Mouse (Mus musculus) MEL (cell line): ENCODE data around the gene Ptrh2. TPM values are rescaled to one million over a fixed set of nuclear protein-coding genes. Genes with fewer than 3 reads are reported as not detected.
A peak's percentile ranks its signal among the peaks of the same experiment; 100 is the strongest.

ENCODE experiments used
- DNase-seq: peaks from one replicate; pipeline ENCODE4 v3.0.0; 2011; ENCODE audit warnings: low read depth, low spot score
- H3K27ac ChIP-seq: 2 replicates; pipeline ENCODE4 v1.5.1; 2012; ENCODE audit warnings: low read depth, mild to moderate bottlenecking, control low read depth, low read length, moderate library complexity; ENCODE audit not compliant: control insufficient read depth
- H3K27me3 ChIP-seq, 2 experiments: fragments of 150-350 bp in 1 of 2; sonication (generic) in 1 of 2; 2 replicates each; pipeline ENCODE4 v1.6.1; 2012; ENCODE audit warnings: low read length in 2 of 2, mild to moderate bottlenecking in 2 of 2, improper control_type of control experiment in 1 of 2, moderate library complexity in 1 of 2; ENCODE audit not compliant: insufficient read depth in 2 of 2, control insufficient read depth in 1 of 2
- H3K36me3 ChIP-seq, 2 experiments: 2 replicates each; pipeline ENCODE4 v1.6.1; 2012 to 2014; ENCODE audit warnings: low read length in 2 of 2, improper control_type of control experiment in 1 of 2, inconsistent platforms in 1 of 2, mild to moderate bottlenecking in 1 of 2; ENCODE audit not compliant: insufficient read depth in 2 of 2, control insufficient read depth in 1 of 2
- H3K4me1 ChIP-seq, 2 experiments: fragments of 150-350 bp in 1 of 2; sonication (generic) in 1 of 2; 2 replicates each; pipeline ENCODE4 v1.6.1; 2012; ENCODE audit warnings: low read length in 2 of 2, improper control_type of control experiment in 1 of 2, mild to moderate bottlenecking in 1 of 2; ENCODE audit not compliant: insufficient read depth in 2 of 2, control insufficient read depth in 1 of 2
- H3K4me3 ChIP-seq, 2 experiments: fragments of 150-350 bp in 1 of 2; sonication (generic) in 1 of 2; 2 replicates each; pipeline ENCODE4 v1.5.1; 2012; ENCODE audit warnings: low read depth in 2 of 2, low read length in 2 of 2, mild to moderate bottlenecking in 2 of 2, moderate library complexity in 2 of 2, control low read depth in 1 of 2, improper control_type of control experiment in 1 of 2; ENCODE audit not compliant: control insufficient read depth in 1 of 2, insufficient read depth in 1 of 2
- H3K79me2 ChIP-seq: 2 replicates; pipeline ENCODE4 v1.6.1; 2012; ENCODE audit warnings: mild to moderate bottlenecking, low read length, moderate library complexity; ENCODE audit not compliant: control insufficient read depth, poor library complexity, insufficient read depth
- H3K9ac ChIP-seq: 2 replicates; pipeline ENCODE4 v1.6.1; 2012; ENCODE audit warnings: low read depth, mild to moderate bottlenecking, control low read depth, low read length, moderate library complexity; ENCODE audit not compliant: control insufficient read depth, poor library complexity, severe bottlenecking
- H3K9me3 ChIP-seq: fragments of 150-350 bp; sonication (generic); replicated peaks from 2 replicates; pipeline ENCODE4 v1.6.1; 2012; ENCODE audit warnings: mild to moderate bottlenecking, low read length, improper control_type of control experiment, moderate library complexity; ENCODE audit not compliant: insufficient read depth
- BHLHE40 ChIP-seq: IDR thresholded peaks from 2 replicates; pipeline ENCODE4 v1.6.1; 2012; ENCODE audit warnings: low read depth, mild to moderate bottlenecking, inconsistent platforms, low read length, improper control_type of control experiment, borderline replicate concordance
- CHD1 ChIP-seq: IDR thresholded peaks from 2 replicates; pipeline ENCODE4 v1.6.1; 2012; ENCODE audit warnings: low read depth, mild to moderate bottlenecking, inconsistent platforms, low read length, improper control_type of control experiment
- CHD2 ChIP-seq: IDR thresholded peaks from 2 replicates; pipeline ENCODE4 v1.6.1; 2011; ENCODE audit warnings: low read length, improper control_type of control experiment
- CTCF ChIP-seq, 3 experiments: IDR thresholded peaks in 2 of 3; conservative IDR thresholded peaks in 1 of 3; 2 replicates each; pipeline ENCODE4 v1.5.1; 2011 to 2012; ENCODE audit warnings: low read length in 3 of 3, low read depth in 2 of 3, mild to moderate bottlenecking in 2 of 3, improper control_type of control experiment in 1 of 3, inconsistent platforms in 1 of 3, mixed read lengths in 1 of 3, moderate library complexity in 1 of 3; ENCODE audit not compliant: control insufficient read depth in 1 of 3, insufficient read depth in 1 of 3, poor library complexity in 1 of 3, severe bottlenecking in 1 of 3
- E2F4 ChIP-seq: IDR thresholded peaks from 2 replicates; pipeline ENCODE4 v1.6.1; 2011; ENCODE audit warnings: low read depth, low read length, improper control_type of control experiment, borderline replicate concordance
- EP300 ChIP-seq, 2 experiments: IDR thresholded peaks; 2 replicates each; pipeline ENCODE4 v1.6.1; 2011; ENCODE audit warnings: improper control_type of control experiment in 2 of 2, low read length in 2 of 2, low read depth in 1 of 2, mild to moderate bottlenecking in 1 of 2
- ETS1 ChIP-seq: IDR thresholded peaks from 2 replicates; pipeline ENCODE4 v1.6.1; 2012; ENCODE audit warnings: low read depth, mild to moderate bottlenecking, inconsistent platforms, low read length, improper control_type of control experiment, moderate library complexity
- GATA1 ChIP-seq: IDR thresholded peaks from 2 replicates; pipeline ENCODE4 v1.6.1; 2011; ENCODE audit warnings: low read depth, low read length, improper control_type of control experiment
- HCFC1 ChIP-seq: IDR thresholded peaks from 2 replicates; pipeline ENCODE4 v1.6.1; 2012; ENCODE audit warnings: low read depth, mild to moderate bottlenecking, inconsistent platforms, low read length, improper control_type of control experiment, moderate library complexity
- JUND ChIP-seq: IDR thresholded peaks from 2 replicates; pipeline ENCODE4 v1.6.1; 2011; ENCODE audit warnings: low read depth, mild to moderate bottlenecking, improper control_type of control experiment, low read length
- MAFK ChIP-seq: IDR thresholded peaks from 2 replicates; pipeline ENCODE4 v1.6.1; 2011; ENCODE audit warnings: low read depth, mild to moderate bottlenecking, low read length, improper control_type of control experiment, borderline replicate concordance
- MAX ChIP-seq: IDR thresholded peaks from 2 replicates; pipeline ENCODE4 v1.6.1; 2011; ENCODE audit warnings: low read length, improper control_type of control experiment
- MAZ ChIP-seq: IDR thresholded peaks from 2 replicates; pipeline ENCODE4 v1.6.1; 2012; ENCODE audit warnings: low read depth, mild to moderate bottlenecking, inconsistent platforms, low read length, improper control_type of control experiment
- MXI1 ChIP-seq: IDR thresholded peaks from 2 replicates; pipeline ENCODE4 v1.6.1; 2011; ENCODE audit warnings: mild to moderate bottlenecking, low read depth, low read length, improper control_type of control experiment
- MYC ChIP-seq: IDR thresholded peaks from 2 replicates; pipeline ENCODE4 v1.6.1; 2011; ENCODE audit warnings: low read depth, mild to moderate bottlenecking, low read length, improper control_type of control experiment, moderate library complexity
- NELFE ChIP-seq: IDR thresholded peaks from 2 replicates; pipeline ENCODE4 v1.6.1; 2011; ENCODE audit warnings: low read depth, low read length, improper control_type of control experiment
- NRF1 ChIP-seq: IDR thresholded peaks from 2 replicates; pipeline ENCODE4 v1.6.1; 2014; ENCODE audit warnings: low read depth, mild to moderate bottlenecking, inconsistent platforms, low read length, improper control_type of control experiment, moderate library complexity; ENCODE audit not compliant: poor library complexity, insufficient read depth, severe bottlenecking
- POLR2A ChIP-seq, 2 experiments: IDR thresholded peaks; 2 replicates each; pipeline ENCODE4 v1.6.1; 2011 to 2012; ENCODE audit warnings: low read length in 2 of 2, mild to moderate bottlenecking in 2 of 2, control low read depth in 1 of 2, improper control_type of control experiment in 1 of 2, low read depth in 1 of 2, moderate library complexity in 1 of 2; ENCODE audit not compliant: control insufficient read depth in 1 of 2, insufficient read depth in 1 of 2, poor library complexity in 1 of 2
- POLR2AphosphoS5 ChIP-seq: IDR thresholded peaks from 2 replicates; pipeline ENCODE4 v1.6.1; 2012; ENCODE audit warnings: low read depth, borderline replicate concordance, mild to moderate bottlenecking, inconsistent platforms, low read length, moderate library complexity, mixed read lengths
- RAD21 ChIP-seq: IDR thresholded peaks from 2 replicates; pipeline ENCODE4 v1.6.1; 2011; ENCODE audit warnings: mild to moderate bottlenecking, low read depth, low read length, improper control_type of control experiment
- SIN3A ChIP-seq: IDR thresholded peaks from 2 replicates; pipeline ENCODE4 v1.6.1; 2012; ENCODE audit warnings: low read length, improper control_type of control experiment, inconsistent platforms
- SMC3 ChIP-seq: IDR thresholded peaks from 2 replicates; pipeline ENCODE4 v1.6.1; 2011; ENCODE audit warnings: low read depth, low read length, improper control_type of control experiment
- TBP ChIP-seq: IDR thresholded peaks from 2 replicates; pipeline ENCODE4 v1.8.0; 2011; ENCODE audit warnings: low read depth, low read length, improper control_type of control experiment
- USF1 ChIP-seq: IDR thresholded peaks from 2 replicates; pipeline ENCODE4 v1.6.1; 2014; ENCODE audit warnings: low read depth, mild to moderate bottlenecking, inconsistent platforms, low read length, improper control_type of control experiment, moderate library complexity
- USF2 ChIP-seq, 2 experiments: IDR thresholded peaks; 2 replicates each; pipeline ENCODE4 v1.6.1; 2011 to 2012; ENCODE audit warnings: improper control_type of control experiment in 2 of 2, low read length in 2 of 2, borderline replicate concordance in 1 of 2, inconsistent platforms in 1 of 2, low read depth in 1 of 2, mild to moderate bottlenecking in 1 of 2; ENCODE audit not compliant: insufficient read depth in 1 of 2
- ZKSCAN1 ChIP-seq: IDR thresholded peaks from 2 replicates; pipeline ENCODE4 v1.6.1; 2012; ENCODE audit warnings: low read depth, mild to moderate bottlenecking, inconsistent platforms, low read length, improper control_type of control experiment, moderate library complexity
- ZMIZ1 ChIP-seq: IDR thresholded peaks from 2 replicates; pipeline ENCODE4 v1.6.1; 2012; ENCODE audit warnings: low read depth, mild to moderate bottlenecking, inconsistent platforms, low read length, improper control_type of control experiment, moderate library complexity
- ZNF384 ChIP-seq: IDR thresholded peaks from 2 replicates; pipeline ENCODE4 v1.6.1; 2012; ENCODE audit warnings: low read depth, mild to moderate bottlenecking, inconsistent platforms, low read length, improper control_type of control experiment
- polyA plus RNA-seq, 2 experiments: library from polyadenylated mRNA; stranded (reverse) in 1 of 2; unstranded in 1 of 2; fragments of >175 nt in 1 of 2; fragments of >200 nt in 1 of 2; gene quantifications; 2 replicates each; pipeline versions ENCODE4 v1.2.1 to v1.2.4; 2012; ENCODE audit warnings: low replicate concordance in 2 of 2, low read depth in 1 of 2; ENCODE audit not compliant: insufficient read length in 2 of 2, insufficient read depth in 1 of 2, missing spikeins in 1 of 2
- total RNA-seq: library from RNA; depleted of rRNA; stranded (reverse); fragments of 300-350 nt; gene quantifications from 2 replicates; pipeline ENCODE4 v1.2.3, GENCODE M21; 2012

Ptrh2 gene
- total and polyA plus RNA-seq, 3 experiments: 30.0 to 40.3 TPM; not detected in 1

DNA sequence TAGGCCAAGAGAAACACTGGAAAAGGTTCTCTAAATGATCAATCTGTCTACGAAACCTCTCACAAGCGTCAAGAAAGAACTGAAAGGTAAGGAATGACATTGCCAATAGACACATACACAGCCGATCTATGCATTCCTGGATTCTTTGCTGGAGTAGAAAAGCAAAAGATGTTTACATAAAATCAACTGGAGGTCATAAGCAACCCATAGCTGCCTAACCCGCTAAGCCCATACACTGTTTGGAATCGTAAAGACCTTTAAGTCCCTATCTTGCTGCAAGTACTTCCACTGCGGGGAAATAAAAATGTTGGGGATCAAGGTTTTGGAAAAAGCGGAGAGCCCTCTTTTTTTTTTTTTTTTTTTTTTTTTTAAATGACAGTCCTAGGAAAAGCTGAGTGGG, 924 bp upstream of the Ptrh2 start:
- peaks cover 11 to 21% of the 10 kb centered on the region in 2 experiments for H3K4me1 ChIP-seq
- peak overlapping the region; percentile 84 for H3K9ac ChIP-seq
- no peak for TF ChIP-seq MAFK
- TF ChIP-seq TBP: no peak
- TF ChIP-seq CHD2: no peak
- no peak for TF ChIP-seq RAD21
- no peak for TF ChIP-seq CTCF (IDR thresholded peaks at IDR 0.05 in 2 of 3, conservative IDR thresholded peaks at IDR 0.05 in 1 of 3; ENCODE audit: control insufficient read depth in 1 of 3, insufficient read depth in 1 of 3, low read depth in 2 of 3, low read length in 3 of 3, poor library complexity in 1 of 3, severe bottlenecking in 1 of 3)
- no peak for TF ChIP-seq USF1
- no peak for TF ChIP-seq HCFC1
- no peak for TF ChIP-seq MAZ
- TF ChIP-seq ETS1: no peak
- no peak for TF ChIP-seq USF2 (IDR thresholded peaks at IDR 0.05; ENCODE audit: borderline replicate concordance in 1 of 2, insufficient read depth in 1 of 2, low read depth in 1 of 2, low read length in 2 of 2)
- H3K27me3 ChIP-seq: no peaks in the 10 kb centered on the region
- peak overlapping the region; percentile 91; the same call in 1 of the 2 replicates for H3K27ac ChIP-seq
- DNase-seq: peak; percentile 52
- H3K4me3 ChIP-seq: peak overlapping the region; percentile 67 to 81
- no peaks in the 10 kb centered on the region for H3K9me3 ChIP-seq
- H3K79me2 ChIP-seq: peaks cover 67% of the 10 kb centered on the region
- H3K36me3 ChIP-seq: peaks cover 3 to 48% of the 10 kb centered on the region in 2 experiments

DNA sequence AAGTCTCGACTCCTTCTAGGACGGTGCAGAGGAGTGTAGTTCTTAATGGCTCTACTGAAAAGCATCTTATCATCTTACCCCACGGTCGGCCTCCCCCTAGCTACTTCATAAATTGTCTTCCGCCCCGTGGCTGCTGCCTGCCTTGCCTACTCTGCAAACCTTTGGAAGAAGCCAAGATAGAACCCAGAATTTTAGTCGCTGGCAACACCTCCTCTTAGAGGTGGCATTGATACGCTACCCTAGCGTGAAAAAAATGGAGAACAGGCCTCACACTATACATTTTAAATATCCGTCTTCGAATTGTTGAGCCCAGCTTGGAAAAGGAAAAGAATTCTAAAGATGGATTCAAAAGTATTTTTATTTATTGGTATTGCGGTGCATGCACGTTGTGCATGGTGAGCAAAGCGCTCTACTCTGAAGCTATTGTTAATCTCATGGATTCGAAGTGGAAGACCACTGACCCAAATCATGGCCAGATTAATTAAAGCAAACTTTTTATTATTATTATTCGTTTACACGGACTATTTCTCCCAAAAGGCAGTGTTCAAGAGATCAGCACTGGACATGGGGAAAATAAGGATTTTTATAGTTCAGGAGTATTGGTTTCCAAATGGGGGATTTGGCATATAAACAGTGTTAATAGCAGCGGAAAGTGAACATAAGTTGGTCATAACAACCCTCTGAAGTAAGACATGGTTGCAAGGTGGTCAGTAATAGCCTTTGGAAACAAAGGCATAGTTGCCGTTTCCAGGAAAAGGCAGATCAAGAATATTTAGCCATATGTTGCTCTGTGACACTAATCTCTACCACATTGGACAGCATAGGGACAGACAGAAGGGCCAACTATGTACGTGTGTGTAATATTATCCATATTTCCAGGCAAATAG, 584 bp downstream of the Ptrh2 start:
- H3K4me1 ChIP-seq: peaks cover 11 to 21% of the 10 kb centered on the region in 2 experiments
- TF ChIP-seq SMC3 (no peak), MAX (no peak), HCFC1 (peak; percentile 28; the same call in 1 of the 2 replicates), JUND (no peak), NRF1 (no peak), E2F4 (no peak), ZMIZ1 (peak; percentile 94), CHD1 (peak; percentile 97), POLR2A (IDR thresholded peaks at IDR 0.05; ENCODE audit: control insufficient read depth in 1 of 2, insufficient read depth in 1 of 2, low read depth in 1 of 2, low read length in 2 of 2, poor library complexity in 1 of 2) (peak in 1 of 2 experiments; percentile 22; a peak in 1 of 4 replicates), GATA1 (no peak), ZKSCAN1 (no peak), USF2 (IDR thresholded peaks at IDR 0.05; ENCODE audit: borderline replicate concordance in 1 of 2, insufficient read depth in 1 of 2, low read depth in 1 of 2, low read length in 2 of 2) (no peak), SIN3A (peak; percentile 77; the same call in 1 of the 2 replicates), NELFE (no peak), BHLHE40 (no peak), MYC (peak; percentile 68; the same call in 1 of the 2 replicates), ZNF384 (no peak), EP300 (IDR thresholded peaks at IDR 0.05; ENCODE audit: low read depth in 1 of 2, low read length in 2 of 2) (peak in 1 of 2 experiments; percentile 13; a peak in 1 of 4 replicates), USF1 (no peak; the same call in 1 of the 2 replicates), CTCF (IDR thresholded peaks at IDR 0.05 in 2 of 3, conservative IDR thresholded peaks at IDR 0.05 in 1 of 3; ENCODE audit: control insufficient read depth in 1 of 3, insufficient read depth in 1 of 3, low read depth in 2 of 3, low read length in 3 of 3, poor library complexity in 1 of 3, severe bottlenecking in 1 of 3) (no peak), MXI1 (no peak), POLR2AphosphoS5 (0 out of 2 replicates have a peak, but pooled peaks have one; percentile 68)

More for the DNA sequence above, 584 bp downstream of the Ptrh2 start:
- Histone ChIP-seq H3K27ac (peak overlapping the region; percentile 91), H3K27me3 (no peaks in the 10 kb centered on the region), H3K9me3 (no peaks in the 10 kb centered on the region), H3K36me3 (peaks cover 4 to 52% of the 10 kb centered on the region in 2 experiments), H3K4me3 (peak overlapping the region; percentile 67 to 81), H3K9ac (peak overlapping the region; percentile 84), H3K79me2 (peaks cover 66% of the 10 kb centered on the region)
- peak; percentile 36 for DNase-seq
